Mouse (Mus musculus) erythroid progenitor cell, adult 5-6 weeks (primary cell): ENCODE data around the gene Tmem181a. TPM values are rescaled to one million over a fixed set of nuclear protein-coding genes. Genes with fewer than 3 reads are reported as not detected.

Experiments
- total RNA-seq, 2 experiments: library from RNA; stranded (forward) in 1 of 2; stranded (reverse) in 1 of 2; fragments of 150-400 nt in 1 of 2; fragments of 186-747, 209-891 nt in 1 of 2; gene quantifications; 2 replicates each; pipeline versions ENCODE4 v1.2.3 to v1.2.4; 2015 to 2017; ENCODE audit warnings: low replicate concordance in 2 of 2

Gene Tmem181a
- total RNA-seq, 2 experiments from 2014 or later = 0.42 to 0.91 TPM

Other genes starting within 250 kb of the Tmem181a start
- 1.1 and 1.3 TPM in 2 replicates for gene Serac1, start 177.1 kb upstream of the Tmem181a start, total RNA-seq (2015; ENCODE audit: low replicate concordance)
- 3.3 TPM in 1 of 2 replicates, not detected in the other for gene Serac1, start 177.1 kb upstream of the Tmem181a start, total RNA-seq (2017; ENCODE audit: low replicate concordance)
- 29.6 and 29.8 TPM in 2 replicates for gene Gtf2h5, start 177.1 kb upstream of the Tmem181a start, total RNA-seq (2015; ENCODE audit: low replicate concordance)
- 26.8 and 35.8 TPM in 2 replicates for gene Gtf2h5, start 177.1 kb upstream of the Tmem181a start, total RNA-seq (2017; ENCODE audit: low replicate concordance)
- gene Tulp4, start 150.4 kb upstream of the Tmem181a start, total RNA-seq (2015; ENCODE audit: low replicate concordance) = 0.42 and 7.2 TPM in 2 replicates
- 3.5 and 12.5 TPM in 2 replicates for gene Tulp4, start 150.4 kb upstream of the Tmem181a start, total RNA-seq (2017; ENCODE audit: low replicate concordance)
- gene Dynlt1a, start 60.6 kb downstream of the Tmem181a start, total RNA-seq (2015; ENCODE audit: low replicate concordance) = 10.1 and 24.5 TPM in 2 replicates
- 10.3 and 12.6 TPM in 2 replicates for gene Dynlt1a, start 60.6 kb downstream of the Tmem181a start, total RNA-seq (2017; ENCODE audit: low replicate concordance)
- gene Dynlt1b, start 173.3 kb downstream of the Tmem181a start, total RNA-seq (2015; ENCODE audit: low replicate concordance) = 31.0 and 56.2 TPM in 2 replicates
- 25.5 and 30.8 TPM in 2 replicates for gene Dynlt1b, start 173.3 kb downstream of the Tmem181a start, total RNA-seq (2017; ENCODE audit: low replicate concordance)